Mouse (Mus musculus): ENCODE results near the gene Veph1. TPM values are rescaled to one million over a fixed set of nuclear protein-coding genes. Genes with fewer than 3 reads are reported as not detected.

The Veph1 gene
- polyA plus RNA-seq, 1 experiment from 2014 or later, result 17.7 TPM

GRCm38 (mm10) chr3:66004989-66005388 is 291.6 kb downstream of the Veph1 start:
- Histone ChIP-seq H3K27me3 (ENCODE audit: control insufficient read depth, insufficient read depth, low read length) (no peaks in the 10 kb centered on the region), H3K9ac (ENCODE audit: low read length) (no peak overlapping the region), H3K4me1 (replicated peaks; ENCODE audit: control insufficient read depth, insufficient read depth, low read length) (no peaks in the 10 kb centered on the region), H3K36me3 (ENCODE audit: control insufficient read depth, insufficient read depth, low read length) (no peaks in the 10 kb centered on the region), H3K27ac (ENCODE audit: low read depth, low read length) (no peak overlapping the region), H3K4me2 (ENCODE audit: low read depth, low read length, severe bottlenecking) (no peak overlapping the region), H3K4me3 (ENCODE audit: low read depth, low read length) (no peak overlapping the region), H3K9me3 (ENCODE audit: control insufficient read depth, low read length) (no peaks in the 10 kb centered on the region)
- DNase-seq (ENCODE audit: low spot score), result no peak
- ATAC-seq (replicated peaks; ENCODE audit: low FRiP score), result no peak
- WGBS, result 84% methylated on average over 4 of the region's 4 CpGs

GRCm38 (mm10) chr3:66004220-66004951 is 292.3 kb downstream of the Veph1 start:
- Histone ChIP-seq H3K4me1 (replicated peaks; ENCODE audit: control insufficient read depth, insufficient read depth, low read length) (no peaks in the 10 kb centered on the region), H3K9me3 (ENCODE audit: control insufficient read depth, low read length) (no peaks in the 10 kb centered on the region), H3K27me3 (ENCODE audit: control insufficient read depth, insufficient read depth, low read length) (no peaks in the 10 kb centered on the region), H3K36me3 (ENCODE audit: control insufficient read depth, insufficient read depth, low read length) (no peaks in the 10 kb centered on the region), H3K9ac (ENCODE audit: low read length) (no peak overlapping the region), H3K27ac (ENCODE audit: low read depth, low read length) (no peak overlapping the region), H3K4me3 (ENCODE audit: low read depth, low read length) (no peak overlapping the region), H3K4me2 (ENCODE audit: low read depth, low read length, severe bottlenecking) (no peak overlapping the region)
- 75% methylated on average over 7 of the region's 7 CpGs for WGBS
- ATAC-seq (replicated peaks; ENCODE audit: low FRiP score), result no peak
- no peak for DNase-seq (ENCODE audit: low spot score)

Other genes starting within 250 kb of the Veph1 start
- 40.7 and 50.6 TPM in 2 replicates for gene Ptx3, start 76.9 kb downstream of the Veph1 start, polyA plus RNA-seq (2014; fragmentation: Nextera tagmentation; extraction: Ambion mirVana)

Measured in forebrain, embryonic 11.5 days (tissue).